In the genomic region with DNA sequence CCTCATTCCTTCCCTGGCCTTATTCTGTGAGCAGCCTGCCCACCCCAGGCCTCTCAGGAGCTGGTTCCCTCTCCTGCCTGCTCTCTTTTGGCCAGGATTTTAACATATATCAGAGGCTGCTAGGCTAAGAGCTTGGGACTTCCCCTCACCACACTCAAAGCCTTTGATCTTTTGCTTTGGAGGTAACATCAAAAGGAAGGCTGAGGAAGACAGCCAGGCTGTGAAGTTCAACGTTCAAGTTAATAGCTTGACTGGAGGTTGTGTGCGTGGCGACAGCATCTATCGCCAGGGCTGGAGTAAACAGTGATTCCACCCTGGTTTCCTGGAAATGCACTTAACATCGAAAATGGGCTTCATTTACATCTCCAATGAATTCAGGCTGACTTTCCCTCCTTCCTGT, we compare ENCODE assay signal across 13 mouse cellular contexts. TPM values are rescaled to one million over a fixed set of nuclear protein-coding genes. Genes with fewer than 3 reads are reported as not detected.
A peak's percentile ranks its signal among the peaks of the same experiment; 100 is the strongest.
DNase-seq lines count a peak whose midpoint lies in the region; TF ChIP-seq lines count a peak whose summit lies in the region.
"Had no signal": no experiment of that assay in that cellular context is flagged by ENCODE, and none has a peak within 500 bp of the region (broad histone marks: within the 10 kb centered on the region; RNA-seq: fewer than 3 reads in every experiment).

No protein-coding gene starts in this region.

- peaks cover 57% of the 10 kb centered on the region for H3K4me1 ChIP-seq in liver, adult 2 months (ENCODE audit: control insufficient read depth, insufficient read depth, low read length)
- peaks cover 49% of the 10 kb centered on the region for H3K4me1 ChIP-seq in brown adipose tissue, adult 24 weeks (ENCODE audit: control insufficient read depth, insufficient read depth, insufficient read length, low read length)
- peaks cover 81% of the 10 kb centered on the region for H3K4me1 ChIP-seq in small intestine, adult 2 months (ENCODE audit: control insufficient read depth, insufficient read depth, insufficient read length, low read length)

- peak overlapping the region; percentile 36 for H3K27ac ChIP-seq in liver, adult 2 months (replicated peaks; ENCODE audit: insufficient read depth, low read depth, low read length)
- peak overlapping the region; percentile 32; the same call in 1 of the 2 replicates for H3K27ac ChIP-seq in brown adipose tissue, adult 24 weeks (replicated peaks; ENCODE audit: low read depth, low read length)
- peak overlapping the region; percentile 27 for H3K27ac ChIP-seq in small intestine, adult 2 months (ENCODE audit: insufficient read depth, low read depth, low read length)
- H3K27ac ChIP-seq: liver, embryonic 12.5 days had no signal

- WGBS in liver, adult 2 months, result 4% methylated on average over 5 of the region's 5 CpGs
- WGBS in small intestine, adult 2 months, result 7% methylated on average over 5 of the region's 5 CpGs

- no peaks in the 10 kb centered on the region for H3K27me3 ChIP-seq in liver, adult 2 months (ENCODE audit: control insufficient read depth, insufficient read depth, low read length)
- H3K27me3 ChIP-seq in small intestine, adult 2 months (ENCODE audit: control insufficient read depth, insufficient read depth, low read length), result no peaks in the 10 kb centered on the region
- H3K27me3 ChIP-seq: liver, embryonic 12.5 days had no signal

- peak; percentile 69 for DNase-seq in liver, adult 2 months (ENCODE audit: extremely low read depth, low read depth, low spot score)
- no peak for DNase-seq in liver
- peak; percentile 24 to 55 for DNase-seq in CD8-positive naive resting alpha-beta T cell, adult 2 months (ENCODE audit: low read depth in 2 of 2, low spot score in 2 of 2)
- DNase-seq in left cerebral cortex, postnatal 25 days (ENCODE audit: low spot score in 2 of 2), result no peak
- DNase-seq in c-Kit-positive CD71-positive TER-119-positive erythroid progenitor cells, embryonic 14.5 days (ENCODE audit: low spot score), result no peak
- DNase-seq in right cerebral cortex, postnatal 4 days, result no peak
- DNase-seq: cerebellum, postnatal 36 days; gastrocnemius, postnatal 10 days; heart, postnatal 36 days; kidney, adult 9 months had no signal

- no peaks in the 10 kb centered on the region for H3K36me3 ChIP-seq in liver, adult 2 months (ENCODE audit: control insufficient read depth, insufficient read depth, low read length)
- H3K36me3 ChIP-seq in small intestine, adult 2 months (ENCODE audit: control insufficient read depth, insufficient read depth, low read length), result peaks cover 5% of the 10 kb centered on the region; the same call in 1 of the 2 replicates
- H3K36me3 ChIP-seq: liver, embryonic 12.5 days had no signal

- TF ChIP-seq CTCF in liver, adult 2 months (IDR thresholded peaks at IDR 0.05; ENCODE audit: low read depth, low read length), result no peak
- TF ChIP-seq CTCF in small intestine, adult 2 months (IDR thresholded peaks at IDR 0.05; ENCODE audit: extremely low read depth, insufficient read length, insufficient replicate concordance, low read depth, low read length), result no peak

- intact Hi-C loops in left cerebral cortex, postnatal 25 days (cut with DNase I), result no loop called here

- no peak overlapping the region for H3K9ac ChIP-seq in liver, adult 2 months (ENCODE audit: low read depth, low read length)
- H3K9ac ChIP-seq: liver, embryonic 12.5 days had no signal

- H3K79me2 ChIP-seq in liver, adult 2 months (ENCODE audit: control insufficient read depth, insufficient read depth, low read length), result peaks cover 43% of the 10 kb centered on the region

- no peak overlapping the region for H3K4me3 ChIP-seq in liver, adult 2 months (ENCODE audit: insufficient read depth, low read depth, low read length)
- H3K4me3 ChIP-seq in brown adipose tissue, adult 24 weeks (ENCODE audit: insufficient read depth, low read depth, low read length), result peak overlapping the region; percentile 13; the same call in 1 of the 2 replicates
- no peak overlapping the region for H3K4me3 ChIP-seq in small intestine, adult 2 months (ENCODE audit: low read depth, low read length)
- H3K4me3 ChIP-seq: liver, embryonic 12.5 days had no signal

- TF ChIP-seq POLR2A in liver, adult 2 months (IDR thresholded peaks at IDR 0.05; ENCODE audit: extremely low read depth, insufficient read depth, low read length), result no peak
- no peak for TF ChIP-seq POLR2A in small intestine, adult 2 months (IDR thresholded peaks at IDR 0.05; ENCODE audit: low read depth, low read length)

RNA-seq across cellular contexts. Expression of a gene that starts 51.0 kb away (rescaled TPM):
- 3.2 and 4.6 TPM in 2 replicates for total RNA-seq in liver, adult 2 months (2014; rRNA removed)
- polyA plus RNA-seq in liver, adult 2 months (2012; rRNA removed), result 13.3 and 14.6 TPM in 2 replicates
- polyA plus RNA-seq in brown adipose tissue, adult 24 weeks (2012; ENCODE audit: insufficient read depth, insufficient read length, missing spikeins), result 8.1 and 8.5 TPM in 2 replicates
- 19.4 and 45.3 TPM in 2 replicates for polyA plus RNA-seq in small intestine, adult 2 months (2012; rRNA removed)
- total RNA-seq in left cerebral cortex, postnatal 25 days (2021), result 10 to 100 TPM in 1 of 2 experiments, 1 to 10 TPM in 1; 8.1 to 12.1 TPM

Comparison
In these comparisons a context has a peak if more than half of its experiments do, and no peak if none do; other contexts are left out.
1. DNase-seq: peak in liver, adult 2 months (single experiment) and CD8-positive naive resting alpha-beta T cell, adult 2 months (2 of 2); none in liver (single experiment), left cerebral cortex, postnatal 25 days (0 of 2), c-Kit-positive CD71-positive TER-119-positive erythroid progenitor cells, embryonic 14.5 days (single experiment) and right cerebral cortex, postnatal 4 days (single experiment).
2. Peak in every context shown above with its lines, with median percentiles within 50 percentile points of each other: H3K27ac ChIP-seq.